Comparison of ENCODE assay signal across 10 mouse cellular contexts in genomic region chr11:17284055-17284454, GRCm38 (mm10). TPM values are rescaled to one million over a fixed set of nuclear protein-coding genes. Genes with fewer than 3 reads are reported as not detected.
A peak's percentile ranks its signal among the peaks of the same experiment; 100 is the strongest.
DNase-seq lines count a peak whose midpoint lies in the region; ATAC-seq and TF ChIP-seq lines count a peak whose summit lies in the region.
"Had no signal": no experiment of that assay in that cellular context is flagged by ENCODE, and none has a peak within 500 bp of the region (broad histone marks: within the 10 kb centered on the region; RNA-seq: fewer than 3 reads in every experiment).

No protein-coding gene starts in this region.

- no peaks in the 10 kb centered on the region for H3K36me3 ChIP-seq in hindbrain, embryonic 10.5 days
- H3K36me3 ChIP-seq: limb, embryonic 12.5 days; neural tube, embryonic 12.5 days had no signal

- no peaks in the 10 kb centered on the region for H3K9me3 ChIP-seq in hindbrain, embryonic 10.5 days
- H3K9me3 ChIP-seq: limb, embryonic 12.5 days; neural tube, embryonic 12.5 days had no signal

- no peak overlapping the region for H3K27ac ChIP-seq in cerebellum, adult 2 months (ENCODE audit: insufficient read depth, low read length)
- H3K27ac ChIP-seq in hindbrain, embryonic 10.5 days: no peak overlapping the region
- H3K27ac ChIP-seq: limb, embryonic 12.5 days; neural tube, embryonic 12.5 days had no signal

- no peaks in the 10 kb centered on the region for H3K4me1 ChIP-seq in cerebellum, adult 2 months (ENCODE audit: control insufficient read depth, insufficient read depth, low read length)
- no peaks in the 10 kb centered on the region for H3K4me1 ChIP-seq in hindbrain, embryonic 10.5 days (replicated peaks)
- H3K4me1 ChIP-seq: limb, embryonic 12.5 days; neural tube, embryonic 12.5 days had no signal

- DNase-seq in cerebellum, adult 2 months: no peak
- DNase-seq in B cell, adult 2 months: peak; percentile 58 to 63
- DNase-seq in adrenal gland, postnatal 36 days: peak; percentile 28 to 62
- no peak for DNase-seq in right cerebral cortex, postnatal 25 days
- DNase-seq in yolk sac, embryonic 10.5 days (ENCODE audit: low spot score): no peak
- DNase-seq in hindbrain, embryonic 10.5 days (ENCODE audit: low spot score): no peak

- no peaks in the 10 kb centered on the region for H3K27me3 ChIP-seq in cerebellum, adult 2 months (ENCODE audit: control insufficient read depth, insufficient read depth, low read length)
- H3K27me3 ChIP-seq in hindbrain, embryonic 10.5 days (ENCODE audit: insufficient read depth, poor library complexity, severe bottlenecking): no peaks in the 10 kb centered on the region
- H3K27me3 ChIP-seq: neural tube, embryonic 12.5 days had no signal

- TF ChIP-seq POLR2A in cerebellum, adult 2 months (IDR thresholded peaks at IDR 0.05; ENCODE audit: borderline replicate concordance, insufficient read depth, low read length): no peak

- WGBS in cerebellum, adult 2 months: 73% methylated on average over 10 of the region's 10 CpGs
- 70% methylated on average over 10 of the region's 10 CpGs for WGBS in hindbrain, embryonic 10.5 days

- ATAC-seq in cerebellum, adult (ENCODE audit: insufficient number of reproducible peaks, low FRiP score, low TSS enrichment): no peak
- peak; percentile 78 for ATAC-seq in megakaryocyte-erythroid progenitor cell, adult 5-6 weeks (replicated peaks; ENCODE audit: low FRiP score, low TSS enrichment, poor library complexity, severe bottlenecking)

- TF ChIP-seq CTCF in cerebellum, adult 2 months (IDR thresholded peaks at IDR 0.05; ENCODE audit: borderline replicate concordance, insufficient read depth, low read depth, low read length): 0 out of 2 replicates have a peak, but pooled peaks have one; percentile 14

- H3K4me3 ChIP-seq in cerebellum, adult 2 months (replicated peaks; ENCODE audit: insufficient read depth, low read depth, low read length): no peak overlapping the region
- no peak overlapping the region for H3K4me3 ChIP-seq in hindbrain, embryonic 10.5 days
- H3K4me3 ChIP-seq: limb, embryonic 12.5 days; neural tube, embryonic 12.5 days had no signal

RNA-seq across cellular contexts. Expression of gene C1d, which starts 26.7 kb away (rescaled TPM):
- polyA plus RNA-seq in cerebellum, adult 2 months (2012; rRNA removed): 43.4 and 45.7 TPM in 2 replicates
- total RNA-seq in adrenal gland, postnatal 36 days (2021): 10 to 100 TPM; 48.0 to 63.3 TPM
- 47.5 and 56.5 TPM in 2 replicates for total RNA-seq in megakaryocyte-erythroid progenitor cell, adult 5-6 weeks (2014; fragmentation: Nextera tagmentation)
- total RNA-seq in megakaryocyte-erythroid progenitor cell, adult 5-6 weeks (2017): 55.2 and 67.6 TPM in 2 replicates
- polyA plus RNA-seq in hindbrain, embryonic 10.5 days (2016; fragmentation: Nextera tagmentation; extraction: Ambion mirVana): 102 and 103 TPM in 2 replicates

Comparison
In these comparisons a context has a peak if more than half of its experiments do, and no peak if none do; other contexts are left out.
1. DNase-seq: peak in B cell, adult 2 months (2 of 2) and adrenal gland, postnatal 36 days (2 of 2); none in cerebellum, adult 2 months (0 of 2), right cerebral cortex, postnatal 25 days (single experiment), yolk sac, embryonic 10.5 days (single experiment) and hindbrain, embryonic 10.5 days (single experiment).